Mouse (Mus musculus) megakaryocyte, embryonic 14.5 days (primary cell): ENCODE measurements at regions not wholly inside any gene's neighbourhood (a gene's known extent, or its start where the extent isn't known, plus 50 kb on each side); places are given as distances from the start of the nearest gene placed in this dataset.

ENCODE experiments used
- FLI1 ChIP-seq: IDR thresholded peaks from 2 replicates; pipeline ENCODE4 v1.6.1; 2012; ENCODE audit warnings: low read length, inconsistent platforms, mixed read lengths
- GATA1 ChIP-seq: IDR thresholded peaks from 3 replicates; pipeline ENCODE4 v1.6.1; 2012; ENCODE audit warnings: mixed read lengths, low read length, inconsistent platforms, borderline replicate concordance

- TF ChIP-seq GATA1: no peak
- no peak for TF ChIP-seq FLI1
Observed at GRCm38 (mm10) chr17:9796225-9796988, 126.9 kb upstream of the Pabpc6 start.
